Comparison of ENCODE assay signal across 11 mouse cellular contexts in the genomic region with DNA sequence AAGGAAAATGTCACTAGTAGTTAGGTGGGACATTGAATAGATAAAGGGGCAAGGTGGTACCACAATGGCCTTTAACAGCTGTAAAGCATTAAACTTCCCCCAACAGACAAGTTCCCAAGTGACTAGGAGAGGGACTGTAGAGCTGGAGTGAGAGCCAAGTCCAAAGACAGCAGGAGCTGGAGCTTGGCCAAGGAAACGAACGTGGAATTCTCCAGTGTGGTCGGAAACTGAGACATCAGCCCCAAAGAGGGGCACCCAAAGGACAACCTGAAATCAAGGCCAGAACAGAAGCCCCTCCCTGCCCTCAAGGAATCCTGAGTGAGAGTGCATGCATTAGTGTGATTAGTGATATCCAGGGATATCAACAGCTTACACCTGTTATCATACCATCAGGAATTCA. TPM values are rescaled to one million over a fixed set of nuclear protein-coding genes. Genes with fewer than 3 reads are reported as not detected.
DNase-seq lines count a peak whose midpoint lies in the region; ATAC-seq and TF ChIP-seq lines count a peak whose summit lies in the region.
"Had no signal": no experiment of that assay in that cellular context is flagged by ENCODE, and none has a peak within 500 bp of the region (broad histone marks: within the 10 kb centered on the region; RNA-seq: fewer than 3 reads in every experiment).

No protein-coding gene starts in this region.

- no peaks in the 10 kb centered on the region for H3K9me3 ChIP-seq in liver, embryonic 12.5 days (replicated peaks)
- H3K9me3 ChIP-seq in hindbrain, embryonic 16.5 days (ENCODE audit: control insufficient read depth, low read length), result no peaks in the 10 kb centered on the region
- H3K9me3 ChIP-seq in midbrain, postnatal 0 days (ENCODE audit: low read length), result no peaks in the 10 kb centered on the region

- no peaks in the 10 kb centered on the region for H3K27me3 ChIP-seq in liver, embryonic 12.5 days (replicated peaks)
- H3K27me3 ChIP-seq in hindbrain, embryonic 16.5 days (replicated peaks; ENCODE audit: control insufficient read depth, insufficient read depth, low read length), result no peaks in the 10 kb centered on the region
- H3K27me3 ChIP-seq in midbrain, postnatal 0 days (ENCODE audit: insufficient read depth, low read length), result no peaks in the 10 kb centered on the region

- WGBS in liver, embryonic 12.5 days (ENCODE audit: insufficient replicate concordance), result 71% methylated on average over 3 of the region's 3 CpGs
- 37% methylated on average over 3 of the region's 3 CpGs for WGBS in hindbrain, embryonic 16.5 days
- 41% methylated on average over 3 of the region's 3 CpGs for WGBS in midbrain, postnatal 0 days

- peak; percentile 41 for DNase-seq in adrenal gland, adult 2 months
- no peak for DNase-seq in adrenal gland, adult 8-10 months
- no peak for DNase-seq in liver
- DNase-seq in midbrain, postnatal 0 days (ENCODE audit: low spot score), result no peak
- no peak for DNase-seq in cerebellum, adult 9-11 months
- DNase-seq in layer of hippocampus, postnatal 14 days (ENCODE audit: low spot score in 2 of 2), result no peak

- H3K9ac ChIP-seq in liver, embryonic 12.5 days, result no peak overlapping the region
- no peak overlapping the region for H3K9ac ChIP-seq in hindbrain, embryonic 16.5 days (ENCODE audit: low read depth, low read length)
- no peak overlapping the region for H3K9ac ChIP-seq in midbrain, postnatal 0 days (replicated peaks; ENCODE audit: low read length, poor library complexity, severe bottlenecking)

- peaks cover 4% of the 10 kb centered on the region; the same call in 1 of the 2 replicates for H3K36me3 ChIP-seq in liver, embryonic 12.5 days
- H3K36me3 ChIP-seq in hindbrain, embryonic 16.5 days (ENCODE audit: control insufficient read depth, insufficient read depth, low read length), result no peaks in the 10 kb centered on the region
- H3K36me3 ChIP-seq in midbrain, postnatal 0 days (ENCODE audit: insufficient read depth, low read length), result no peaks in the 10 kb centered on the region

- no peak for ATAC-seq in liver, embryonic 12.5 days
- no peak for ATAC-seq in hindbrain, embryonic 16.5 days
- ATAC-seq in midbrain, postnatal 0 days (ENCODE audit: low FRiP score), result no peak

- TF ChIP-seq CTCF in midbrain, postnatal 0 days (IDR thresholded peaks at IDR 0.05), result no peak

- H3K4me2 ChIP-seq in liver, embryonic 12.5 days, result peak overlapping the region; percentile 19; the same call in 1 of the 2 replicates
- peak overlapping the region; percentile 32 for H3K4me2 ChIP-seq in hindbrain, embryonic 16.5 days (ENCODE audit: low read length)
- peak overlapping the region; percentile 37 for H3K4me2 ChIP-seq in midbrain, postnatal 0 days (ENCODE audit: low read depth, low read length, poor library complexity, severe bottlenecking)

- no peak overlapping the region for H3K4me3 ChIP-seq in liver, embryonic 12.5 days
- H3K4me3 ChIP-seq in hindbrain, embryonic 16.5 days (ENCODE audit: low read length), result no peak overlapping the region
- H3K4me3 ChIP-seq in midbrain, postnatal 0 days (ENCODE audit: low read depth, low read length), result no peak overlapping the region

- H3K27ac ChIP-seq in liver, embryonic 12.5 days, result no peak overlapping the region
- H3K27ac ChIP-seq in hindbrain, embryonic 16.5 days (ENCODE audit: low read depth, low read length), result no peak overlapping the region
- H3K27ac ChIP-seq in midbrain, postnatal 0 days (ENCODE audit: low read depth, low read length), result no peak overlapping the region
- H3K27ac ChIP-seq: macrophage had no signal

- H3K4me1 ChIP-seq in liver, embryonic 12.5 days, result peaks cover 48% of the 10 kb centered on the region
- H3K4me1 ChIP-seq in hindbrain, embryonic 16.5 days (ENCODE audit: control insufficient read depth, insufficient read depth, low read depth, low read length), result peaks cover 30% of the 10 kb centered on the region
- H3K4me1 ChIP-seq in midbrain, postnatal 0 days (ENCODE audit: insufficient read depth, low read length), result peaks cover 20% of the 10 kb centered on the region; the same call in 1 of the 2 replicates

RNA-seq across cellular contexts. Expression of gene Btbd1, which starts 3.9 kb away (rescaled TPM):
- 100 to 1,000 TPM; 118 to 159 TPM for total RNA-seq in adrenal gland, adult 2 months (2021)
- 65.2 and 71.1 TPM in 2 replicates for polyA plus RNA-seq in adrenal gland, adult 2 months (2012; rRNA removed)
- 100 to 1,000 TPM in 3 of 4 experiments, 10 to 100 TPM in 1; 97.3 to 112 (median 104) TPM for total RNA-seq in adrenal gland, adult 8-10 months (2022)
- 39.6 and 41.1 TPM in 2 replicates for polyA plus RNA-seq in liver, embryonic 12.5 days (2016; fragmentation: Nextera tagmentation; extraction: Ambion mirVana)
- 80.6 and 91.0 TPM in 2 replicates for polyA plus RNA-seq in hindbrain, embryonic 16.5 days (2015; fragmentation: Nextera tagmentation; extraction: Ambion mirVana)
- total RNA-seq in midbrain, postnatal 0 days (2014; rRNA removed), result 112 and 127 TPM in 2 replicates
- polyA plus RNA-seq in midbrain, postnatal 0 days (2015; fragmentation: Nextera tagmentation; extraction: Ambion mirVana), result 85.4 and 92.5 TPM in 2 replicates
- 100 to 1,000 TPM; 108 to 112 TPM for total RNA-seq in layer of hippocampus, postnatal 14 days (2021)

RNA-seq across cellular contexts. Expression of gene Gm10160, which starts 30.2 kb away (rescaled TPM):
- total RNA-seq in adrenal gland, adult 2 months (2021), result not detected
- not detected in 2 replicates for polyA plus RNA-seq in adrenal gland, adult 2 months (2012; rRNA removed)
- total RNA-seq in adrenal gland, adult 8-10 months (2022), result not detected
- polyA plus RNA-seq in liver, embryonic 12.5 days (2016; fragmentation: Nextera tagmentation; extraction: Ambion mirVana), result not detected in 2 replicates
- not detected in 2 replicates for polyA plus RNA-seq in hindbrain, embryonic 16.5 days (2015; fragmentation: Nextera tagmentation; extraction: Ambion mirVana)
- not detected in 2 replicates for total RNA-seq in midbrain, postnatal 0 days (2014; rRNA removed)
- polyA plus RNA-seq in midbrain, postnatal 0 days (2015; fragmentation: Nextera tagmentation; extraction: Ambion mirVana), result not detected in 2 replicates
- total RNA-seq in layer of hippocampus, postnatal 14 days (2021), result not detected
- total RNA-seq: heart, postnatal 10 days had no signal
- polyA plus RNA-seq: cortical plate, adult 2 months; macrophage had no signal

RNA-seq across cellular contexts. Expression of gene Tm6sf1, which starts 33.4 kb away (rescaled TPM):
- 10 to 100 TPM; 13.5 to 17.2 TPM for total RNA-seq in adrenal gland, adult 2 months (2021)
- polyA plus RNA-seq in adrenal gland, adult 2 months (2012; rRNA removed), result 29.5 and 37.4 TPM in 2 replicates
- 10 to 100 TPM; 12.8 to 21.0 (median 16.2) TPM for total RNA-seq in adrenal gland, adult 8-10 months (2022)
- 8.3 and 8.9 TPM in 2 replicates for polyA plus RNA-seq in liver, embryonic 12.5 days (2016; fragmentation: Nextera tagmentation; extraction: Ambion mirVana)
- polyA plus RNA-seq in hindbrain, embryonic 16.5 days (2015; fragmentation: Nextera tagmentation; extraction: Ambion mirVana), result 9.0 and 13.0 TPM in 2 replicates
- total RNA-seq in midbrain, postnatal 0 days (2014; rRNA removed), result 8.7 and 15.2 TPM in 2 replicates
- polyA plus RNA-seq in midbrain, postnatal 0 days (2015; fragmentation: Nextera tagmentation; extraction: Ambion mirVana), result 7.9 and 9.8 TPM in 2 replicates
- 10 to 100 TPM; 15.8 to 22.9 TPM for total RNA-seq in layer of hippocampus, postnatal 14 days (2021)

RNA-seq across cellular contexts. Expression of gene 3110040N11Rik, which starts 36.1 kb away (rescaled TPM):
- 10 to 100 TPM; 35.1 to 35.8 TPM for total RNA-seq in adrenal gland, adult 2 months (2021)
- polyA plus RNA-seq in adrenal gland, adult 2 months (2012; rRNA removed), result 15.7 and 19.3 TPM in 2 replicates
- 10 to 100 TPM; 42.5 to 46.9 (median 45.0) TPM for total RNA-seq in adrenal gland, adult 8-10 months (2022)
- 27.6 and 29.5 TPM in 2 replicates for polyA plus RNA-seq in liver, embryonic 12.5 days (2016; fragmentation: Nextera tagmentation; extraction: Ambion mirVana)
- 48.8 and 50.3 TPM in 2 replicates for polyA plus RNA-seq in hindbrain, embryonic 16.5 days (2015; fragmentation: Nextera tagmentation; extraction: Ambion mirVana)
- 34.7 and 48.7 TPM in 2 replicates for total RNA-seq in midbrain, postnatal 0 days (2014; rRNA removed)
- 51.3 and 54.6 TPM in 2 replicates for polyA plus RNA-seq in midbrain, postnatal 0 days (2015; fragmentation: Nextera tagmentation; extraction: Ambion mirVana)
- 10 to 100 TPM; 27.5 to 29.4 TPM for total RNA-seq in layer of hippocampus, postnatal 14 days (2021)
